Mouse (Mus musculus) limb, embryonic 11.5 days (tissue): ENCODE results near the gene Pml. TPM values are rescaled to one million over a fixed set of nuclear protein-coding genes. Genes with fewer than 3 reads are reported as not detected.

Experiments used
- ATAC-seq: fragments of 200-750 bp; cut with Nextera tagmentation; 2 replicates; pipeline ENCODE4 v1.8.0; 2017; ENCODE audit warnings: low read depth; ENCODE audit not compliant: insufficient number of reproducible peaks, low FRiP score, low TSS enrichment
- DNase-seq: peaks from one replicate; pipeline ENCODE4 v3.0.0-alpha.2; 2015; ENCODE audit warnings: low spot score
- H3K27ac ChIP-seq: fragments of 300-500 bp; sonication (generic); replicated peaks from 2 replicates; pipeline ENCODE4 v1.5.1; 2014; ENCODE audit warnings: low read depth, mild to moderate bottlenecking, low read length
- H3K27me3 ChIP-seq: fragments of 300-500 bp; sonication (generic); 2 replicates; pipeline ENCODE4 v1.6.1; 2014; ENCODE audit warnings: mild to moderate bottlenecking, low read length, mixed read lengths; ENCODE audit not compliant: control insufficient read depth, insufficient read depth
- H3K36me3 ChIP-seq: fragments of 300-500 bp; sonication (generic); 2 replicates; pipeline ENCODE4 v1.6.1; 2014; ENCODE audit warnings: mild to moderate bottlenecking, low read length, moderate library complexity, mixed read lengths; ENCODE audit not compliant: control insufficient read depth, insufficient read depth
- H3K4me1 ChIP-seq: fragments of 300-500 bp; sonication (generic); 2 replicates; pipeline ENCODE4 v1.6.1; 2014; ENCODE audit warnings: low read length, mixed read lengths; ENCODE audit not compliant: control insufficient read depth, insufficient read depth
- H3K4me2 ChIP-seq: fragments of 300-500 bp; sonication (generic); 2 replicates; pipeline ENCODE4 v1.6.1; 2014; ENCODE audit warnings: low read depth, mild to moderate bottlenecking, moderate library complexity; ENCODE audit not compliant: severe bottlenecking
- H3K4me3 ChIP-seq: fragments of 300-500 bp; sonication (generic); 2 replicates; pipeline ENCODE4 v1.5.1; 2014; ENCODE audit warnings: low read depth, low read length
- H3K9ac ChIP-seq: fragments of 300-500 bp; sonication (generic); 2 replicates; pipeline ENCODE4 v1.6.1; 2014; ENCODE audit warnings: mild to moderate bottlenecking, low read length
- H3K9me3 ChIP-seq: fragments of 300-500 bp; sonication (generic); 2 replicates; pipeline ENCODE4 v1.6.1; 2016; ENCODE audit warnings: low read length; ENCODE audit not compliant: control insufficient read depth
- WGBS: fragments of 180-500 bp; shearing (Covaris S2); extraction: QIAGEN DNeasy Blood & Tissue Kit; methylation state at CpG from one replicate; pipeline ENCODE4 v1.1.7; 2014; 5-methylcytosine and 5-hydroxymethylcytosine counted together
- polyA plus RNA-seq: library from polyadenylated mRNA; unstranded; fragments of >200 nt; fragmentation: Nextera tagmentation; extraction: Ambion mirVana; gene quantifications from 2 replicates; pipeline ENCODE4 v1.2.1, GENCODE M21; 2014

The Pml gene
- polyA plus RNA-seq, 1 experiment from 2014 or later: 18.7 TPM

DNA sequence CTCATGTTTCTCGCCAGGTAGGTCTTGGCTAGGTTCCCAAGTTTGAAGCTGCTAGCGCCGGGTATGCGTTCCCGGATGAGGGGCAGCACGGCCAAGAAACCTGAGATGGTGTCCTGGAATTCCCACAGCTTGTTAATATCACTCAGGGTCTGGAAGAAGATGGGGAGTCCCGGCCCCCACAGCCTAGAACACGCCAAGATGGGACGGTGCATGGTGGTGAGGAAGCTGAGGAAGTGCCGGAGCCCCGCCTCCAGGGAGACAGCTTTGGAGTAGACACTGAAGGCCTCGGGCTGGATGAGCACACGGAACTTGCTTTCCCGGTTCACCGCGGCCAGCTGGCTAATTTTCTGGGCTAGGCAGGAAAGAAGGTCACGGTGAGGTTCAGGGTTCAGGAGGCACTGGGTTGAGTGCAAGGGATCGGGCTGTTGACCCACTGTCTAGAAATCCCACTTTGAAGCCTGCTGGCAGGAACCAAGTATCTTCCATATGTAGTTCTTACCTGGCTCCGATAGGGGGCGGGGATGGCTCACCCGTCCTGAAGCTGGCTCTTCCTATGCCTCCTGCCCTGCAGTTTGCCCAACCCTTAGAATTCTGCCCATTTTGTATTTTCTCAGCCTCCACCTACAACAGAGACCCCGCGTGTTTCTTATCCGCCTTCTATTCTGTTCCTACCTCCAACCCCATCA lies 29.2 kb downstream of the Pml start:
- Histone ChIP-seq H3K4me3 (no peak overlapping the region), H3K27me3 (no peaks in the 10 kb centered on the region), H3K4me1 (no peaks in the 10 kb centered on the region), H3K9me3 (no peaks in the 10 kb centered on the region), H3K4me2 (no peak overlapping the region), H3K9ac (no peak overlapping the region), H3K27ac (no peak overlapping the region), H3K36me3 (peaks cover 7% of the 10 kb centered on the region)
- ATAC-seq (no peak), DNase-seq (peak; percentile 65)
- 76% methylated on average over 24 of the region's 24 CpGs for WGBS

GRCm38 (mm10) chr9:58218539-58218938 lies 31.0 kb downstream of the Pml start:
- Histone ChIP-seq H3K27me3 (no peaks in the 10 kb centered on the region), H3K4me3 (no peak overlapping the region), H3K9ac (no peak overlapping the region), H3K9me3 (no peaks in the 10 kb centered on the region), H3K4me2 (no peak overlapping the region), H3K27ac (no peak overlapping the region), H3K36me3 (peaks cover 7% of the 10 kb centered on the region), H3K4me1 (peaks cover 6% of the 10 kb centered on the region; the same call in 1 of the 2 replicates)
- DNase-seq: no peak
- ATAC-seq: no peak
- 91% methylated on average over 3 of the region's 3 CpGs for WGBS

DNA sequence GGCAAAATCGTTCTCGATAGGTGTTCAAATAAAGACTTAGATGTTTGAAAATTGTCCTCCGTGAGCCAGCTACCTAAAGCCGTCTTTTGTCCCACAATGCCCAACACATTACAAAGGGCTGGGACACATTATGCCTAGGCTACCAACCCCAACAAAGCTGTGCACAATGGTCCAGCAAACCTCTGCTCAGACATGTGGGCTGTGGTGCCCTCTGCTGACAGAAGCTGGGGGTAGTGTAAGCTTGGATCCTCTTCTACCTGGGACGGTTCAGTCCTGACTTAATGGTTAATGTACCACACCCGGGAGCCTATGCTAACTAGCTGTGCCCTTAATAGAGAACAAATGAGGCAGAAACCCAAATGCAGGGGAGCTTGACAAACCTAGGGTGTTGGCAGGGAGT lies 33.2 kb downstream of the Pml start:
- H3K4me3 ChIP-seq: no peak overlapping the region
- H3K36me3 ChIP-seq: peaks cover 7% of the 10 kb centered on the region
- peaks cover 9% of the 10 kb centered on the region; the same call in 1 of the 2 replicates for H3K4me1 ChIP-seq
- no peak overlapping the region for H3K9ac ChIP-seq
- no peak for ATAC-seq
- H3K9me3 ChIP-seq: no peaks in the 10 kb centered on the region
- peak; percentile 74 for DNase-seq
- no peak overlapping the region for H3K4me2 ChIP-seq
- H3K27ac ChIP-seq: no peak overlapping the region
- 58% methylated on average over 6 of the region's 6 CpGs for WGBS
- H3K27me3 ChIP-seq: no peaks in the 10 kb centered on the region

GRCm38 (mm10) chr9:58214519-58215180 lies 34.9 kb downstream of the Pml start:
- WGBS: 64% methylated on average over 8 of the region's 8 CpGs
- ATAC-seq (no peak), DNase-seq (no peak)
- H3K27ac ChIP-seq: no peak overlapping the region
- H3K36me3 ChIP-seq: no peaks in the 10 kb centered on the region
- H3K27me3 ChIP-seq: no peaks in the 10 kb centered on the region
- peaks cover 9% of the 10 kb centered on the region; the same call in 1 of the 2 replicates for H3K4me1 ChIP-seq
- H3K9ac ChIP-seq: no peak overlapping the region
- H3K9me3 ChIP-seq: no peaks in the 10 kb centered on the region
- H3K4me3 ChIP-seq: no peak overlapping the region
- H3K4me2 ChIP-seq: no peak overlapping the region

GRCm38 (mm10) chr9:58213865-58214264 lies 35.7 kb downstream of the Pml start:
- ATAC-seq (no peak), DNase-seq (no peak)
- Histone ChIP-seq H3K27me3 (no peaks in the 10 kb centered on the region), H3K9me3 (no peaks in the 10 kb centered on the region), H3K4me3 (no peak overlapping the region), H3K27ac (no peak overlapping the region), H3K36me3 (no peaks in the 10 kb centered on the region), H3K4me2 (no peak overlapping the region), H3K9ac (no peak overlapping the region), H3K4me1 (peaks cover 9% of the 10 kb centered on the region; the same call in 1 of the 2 replicates)
- WGBS: 12% methylated on average over 5 of the region's 5 CpGs

- H3K36me3 ChIP-seq: no peaks in the 10 kb centered on the region
- WGBS: 67% methylated on average over 5 of the region's 5 CpGs
- DNase-seq (no peak), ATAC-seq (no peak)
- no peak overlapping the region for H3K9ac ChIP-seq
- H3K4me3 ChIP-seq: no peak overlapping the region
- H3K27ac ChIP-seq: no peak overlapping the region
- no peaks in the 10 kb centered on the region for H3K9me3 ChIP-seq
- H3K4me2 ChIP-seq: no peak overlapping the region
- no peaks in the 10 kb centered on the region for H3K27me3 ChIP-seq
- peaks cover 9% of the 10 kb centered on the region; the same call in 1 of the 2 replicates for H3K4me1 ChIP-seq
Measured at GRCm38 (mm10) chr9:58213377-58213776, 36.2 kb downstream of the Pml start.

GRCm38 (mm10) chr9:58210304-58210627 lies 39.3 kb downstream of the Pml start:
- Histone ChIP-seq H3K9me3 (no peaks in the 10 kb centered on the region), H3K4me2 (no peak overlapping the region), H3K36me3 (no peaks in the 10 kb centered on the region), H3K4me3 (no peak overlapping the region), H3K27me3 (peaks cover under 1% of the 10 kb centered on the region; the same call in 1 of the 2 replicates), H3K9ac (no peak overlapping the region), H3K4me1 (peaks cover 9% of the 10 kb centered on the region; the same call in 1 of the 2 replicates), H3K27ac (no peak overlapping the region)
- ATAC-seq: no peak
- 49% methylated on average over 2 of the region's 2 CpGs for WGBS
- DNase-seq: no peak

DNA sequence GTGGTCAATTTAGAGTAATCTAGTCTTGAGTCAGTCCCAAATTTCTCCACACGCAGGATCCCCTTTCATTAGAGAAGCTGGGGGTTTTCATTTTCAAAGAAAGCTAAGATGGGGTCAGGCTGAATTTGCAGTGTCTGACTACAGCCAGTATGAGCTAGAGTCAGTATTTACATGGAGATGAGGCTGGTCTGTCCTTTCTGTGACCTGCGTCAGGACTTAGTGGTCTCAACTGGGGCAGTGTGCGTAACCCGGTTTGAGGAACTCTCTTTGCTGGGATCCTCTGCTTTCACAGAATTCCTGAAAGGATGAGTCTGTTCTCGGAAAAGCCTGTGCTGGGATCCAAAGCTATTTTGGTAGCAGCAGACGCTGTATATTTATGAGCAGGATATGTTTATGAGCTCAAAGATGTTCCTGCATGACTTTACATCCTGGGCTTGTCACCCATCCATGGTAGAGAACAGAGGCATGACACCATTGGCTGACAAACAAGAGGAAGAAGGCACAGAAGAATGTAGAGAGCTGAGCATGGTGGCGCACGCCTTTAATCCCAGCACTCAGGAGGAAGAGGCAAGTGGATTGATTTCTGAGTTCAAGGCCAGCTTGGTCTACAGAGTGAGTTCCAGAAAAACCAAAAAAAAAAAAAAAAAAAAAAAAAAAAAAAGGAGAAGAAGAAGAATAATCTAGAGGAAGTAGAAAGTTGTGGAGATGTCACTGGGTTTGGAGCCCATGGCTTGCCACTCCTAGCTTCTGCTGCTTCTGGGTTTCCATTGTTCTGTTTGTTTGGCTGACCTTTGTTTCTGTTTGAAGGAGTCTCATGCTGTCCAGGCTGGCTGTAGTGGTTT lies 39.9 kb downstream of the Pml start:
- no peak for ATAC-seq
- H3K27ac ChIP-seq: no peak overlapping the region
- H3K36me3 ChIP-seq: no peaks in the 10 kb centered on the region
- H3K4me1 ChIP-seq: peaks cover 9% of the 10 kb centered on the region; the same call in 1 of the 2 replicates
- 78% methylated on average over 8 of the region's 8 CpGs for WGBS
- no peak overlapping the region for H3K4me2 ChIP-seq
- H3K4me3 ChIP-seq: no peak overlapping the region
- H3K9me3 ChIP-seq: no peaks in the 10 kb centered on the region
- no peak for DNase-seq
- H3K9ac ChIP-seq: no peak overlapping the region
- peaks cover 2% of the 10 kb centered on the region; the same call in 1 of the 2 replicates for H3K27me3 ChIP-seq
